Mouse (Mus musculus): ENCODE measurements around the gene Ap5z1. TPM values are rescaled to one million over a fixed set of nuclear protein-coding genes. Genes with fewer than 3 reads are reported as not detected.

Gene Ap5z1
- total and polyA plus RNA-seq, 2 experiments from 2014 or later: 3.9 to 8.2 TPM

DNA sequence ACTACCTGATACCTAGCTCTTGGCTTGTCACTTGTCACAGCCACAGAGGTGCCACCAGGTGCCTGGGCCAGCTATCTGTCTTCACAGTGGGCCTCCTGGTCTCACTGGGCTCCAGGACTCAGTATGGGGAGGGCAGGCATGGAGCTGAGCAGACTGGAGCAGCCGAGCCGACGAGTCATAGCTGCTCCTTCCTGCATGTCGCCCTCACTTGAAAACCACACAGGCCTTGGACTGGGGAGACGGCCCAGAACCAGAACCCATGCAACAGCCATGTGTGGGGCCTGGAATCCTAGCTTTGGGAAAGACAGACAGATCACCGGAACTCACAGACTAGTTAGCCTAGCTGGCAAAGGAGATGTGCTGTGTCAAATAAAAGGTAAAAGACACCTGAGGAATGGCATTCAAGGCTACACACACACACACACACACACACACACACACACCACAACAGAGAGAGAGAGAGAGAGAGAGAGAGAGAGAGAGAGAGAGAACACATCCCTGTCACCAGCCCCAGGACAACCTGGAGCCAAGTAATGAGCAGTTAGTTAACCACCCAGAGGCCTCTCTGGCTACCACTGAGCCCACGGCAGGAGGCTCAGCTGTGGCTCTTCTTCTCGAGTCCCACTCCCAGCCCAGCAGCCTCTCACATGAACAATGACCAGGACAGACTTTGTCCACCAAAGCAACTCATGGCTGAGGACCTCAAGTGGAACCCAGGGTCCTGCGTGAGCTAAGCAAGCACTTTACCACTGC, 26.4 kb downstream of the Ap5z1 start:
- H3K4me1 ChIP-seq (ENCODE audit: control insufficient read depth, insufficient read depth): no peaks in the 10 kb centered on the region
- 67% methylated on average over 9 of the region's 9 CpGs for WGBS
- TF ChIP-seq CTCF (IDR thresholded peaks at IDR 0.05; ENCODE audit: low read depth): no peak
- no peak for TF ChIP-seq EP300 (IDR thresholded peaks at IDR 0.05; ENCODE audit: low read depth)
- H3K4me2 ChIP-seq (ENCODE audit: low read depth, low read length): no peak overlapping the region
- no peaks in the 10 kb centered on the region for H3K36me3 ChIP-seq (replicated peaks; ENCODE audit: control insufficient read depth, insufficient read depth, low read length)
- H3K9me3 ChIP-seq (replicated peaks; ENCODE audit: control insufficient read depth, low read length): no peaks in the 10 kb centered on the region
- H3K27me3 ChIP-seq (ENCODE audit: control insufficient read depth, insufficient read depth, low read length): no peaks in the 10 kb centered on the region
- no peak overlapping the region for H3K27ac ChIP-seq (ENCODE audit: low read depth)
- H3K4me3 ChIP-seq (ENCODE audit: low read depth, low read length): no peak overlapping the region
- H3K9ac ChIP-seq (replicated peaks; ENCODE audit: low read depth, low read length): no peak overlapping the region
- ATAC-seq (ENCODE audit: insufficient read depth, low read depth): no peak
- no peak for DNase-seq (ENCODE audit: low spot score)

GRCm38 (mm10) chr5:142493307-142493706, 29.6 kb downstream of the Ap5z1 start:
- DNase-seq (ENCODE audit: low spot score) (no peak), ATAC-seq (ENCODE audit: insufficient read depth, low read depth) (no peak)
- TF ChIP-seq EP300 (IDR thresholded peaks at IDR 0.05; ENCODE audit: low read depth): no peak
- TF ChIP-seq CTCF (IDR thresholded peaks at IDR 0.05; ENCODE audit: low read depth): no peak
- H3K4me3 ChIP-seq (ENCODE audit: low read depth, low read length): no peak overlapping the region
- H3K27me3 ChIP-seq (ENCODE audit: control insufficient read depth, insufficient read depth, low read length): no peaks in the 10 kb centered on the region
- no peaks in the 10 kb centered on the region for H3K36me3 ChIP-seq (replicated peaks; ENCODE audit: control insufficient read depth, insufficient read depth, low read length)
- H3K4me2 ChIP-seq (ENCODE audit: low read depth, low read length): no peak overlapping the region
- H3K9ac ChIP-seq (replicated peaks; ENCODE audit: low read depth, low read length): no peak overlapping the region
- WGBS: 84% methylated on average over 3 of the region's 3 CpGs
- H3K27ac ChIP-seq (ENCODE audit: low read depth): no peak overlapping the region
- H3K4me1 ChIP-seq (ENCODE audit: control insufficient read depth, insufficient read depth): 0 out of 2 replicates have a peak, but pooled peaks cover 3% of the 10 kb centered on the region
- no peaks in the 10 kb centered on the region for H3K9me3 ChIP-seq (replicated peaks; ENCODE audit: control insufficient read depth, low read length)

- TF ChIP-seq EP300 (IDR thresholded peaks at IDR 0.05; ENCODE audit: low read depth) (no peak), CTCF (IDR thresholded peaks at IDR 0.05; ENCODE audit: low read depth) (no peak)
- no peak overlapping the region for H3K27ac ChIP-seq (ENCODE audit: low read depth)
These were observed 31.8 kb downstream of the Ap5z1 start for GRCm38 (mm10) chr5:142495321-142496096.

DNA sequence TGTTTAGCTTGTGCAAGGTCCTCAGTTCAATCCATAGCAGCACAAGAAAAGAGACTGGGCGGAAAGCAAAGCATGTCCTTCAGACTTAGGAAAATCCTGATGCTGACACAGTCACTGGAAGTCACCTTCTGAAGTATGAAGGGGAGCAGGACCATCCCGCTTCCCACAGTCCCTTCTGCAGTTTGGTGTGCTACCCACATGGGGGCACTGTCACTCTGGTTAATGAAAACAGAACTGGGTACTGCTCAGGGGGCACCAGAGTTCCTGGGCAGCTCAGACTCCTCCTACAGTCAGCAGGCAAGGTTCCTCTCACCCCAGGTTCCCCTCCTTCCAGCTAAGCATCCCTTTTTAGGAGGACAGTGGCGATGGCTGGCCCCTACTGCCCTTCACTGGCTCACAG, 35.2 kb downstream of the Ap5z1 start:
- Histone ChIP-seq H3K4me2 (ENCODE audit: low read depth, low read length) (no peak overlapping the region), H3K27ac (ENCODE audit: low read depth) (no peak overlapping the region), H3K4me3 (ENCODE audit: low read depth, low read length) (no peak overlapping the region), H3K4me1 (ENCODE audit: control insufficient read depth, insufficient read depth) (0 out of 2 replicates have a peak, but pooled peaks cover 3% of the 10 kb centered on the region), H3K9me3 (replicated peaks; ENCODE audit: control insufficient read depth, low read length) (no peaks in the 10 kb centered on the region), H3K9ac (replicated peaks; ENCODE audit: low read depth, low read length) (no peak overlapping the region), H3K27me3 (ENCODE audit: control insufficient read depth, insufficient read depth, low read length) (no peaks in the 10 kb centered on the region), H3K36me3 (replicated peaks; ENCODE audit: control insufficient read depth, insufficient read depth, low read length) (no peaks in the 10 kb centered on the region)
- TF ChIP-seq CTCF (IDR thresholded peaks at IDR 0.05; ENCODE audit: low read depth) (peak; percentile 63), EP300 (IDR thresholded peaks at IDR 0.05; ENCODE audit: low read depth) (no peak)
- DNase-seq (ENCODE audit: low spot score) (peak; percentile 50), ATAC-seq (ENCODE audit: insufficient read depth, low read depth) (0 out of 2 replicates have a peak, but pooled peaks have one; percentile 15)
- 58% methylated on average over 3 of the region's 3 CpGs for WGBS

More at GRCm38 (mm10) chr5:142495321-142496096, 31.8 kb downstream of the Ap5z1 start:
- Histone ChIP-seq H3K4me3 (ENCODE audit: low read depth, low read length) (no peak overlapping the region), H3K4me1 (ENCODE audit: control insufficient read depth, insufficient read depth) (0 out of 2 replicates have a peak, but pooled peaks cover 3% of the 10 kb centered on the region), H3K27me3 (ENCODE audit: control insufficient read depth, insufficient read depth, low read length) (no peaks in the 10 kb centered on the region), H3K9ac (replicated peaks; ENCODE audit: low read depth, low read length) (no peak overlapping the region), H3K4me2 (ENCODE audit: low read depth, low read length) (no peak overlapping the region), H3K36me3 (replicated peaks; ENCODE audit: control insufficient read depth, insufficient read depth, low read length) (no peaks in the 10 kb centered on the region), H3K9me3 (replicated peaks; ENCODE audit: control insufficient read depth, low read length) (no peaks in the 10 kb centered on the region)
- 39% methylated on average over 14 of the region's 14 CpGs for WGBS
- DNase-seq (ENCODE audit: low spot score): no peak
- ATAC-seq (ENCODE audit: insufficient read depth, low read depth): 0 out of 2 replicates have a peak, but pooled peaks have one; percentile 31

- TF ChIP-seq CTCF (IDR thresholded peaks at IDR 0.05; ENCODE audit: low read depth) (no peak), EP300 (IDR thresholded peaks at IDR 0.05; ENCODE audit: low read depth) (no peak)
- Histone ChIP-seq H3K36me3 (replicated peaks; ENCODE audit: control insufficient read depth, insufficient read depth, low read length) (no peaks in the 10 kb centered on the region), H3K4me1 (ENCODE audit: control insufficient read depth, insufficient read depth) (no peaks in the 10 kb centered on the region), H3K27me3 (ENCODE audit: control insufficient read depth, insufficient read depth, low read length) (no peaks in the 10 kb centered on the region), H3K9me3 (replicated peaks; ENCODE audit: control insufficient read depth, low read length) (no peaks in the 10 kb centered on the region), H3K27ac (ENCODE audit: low read depth) (no peak overlapping the region), H3K4me2 (ENCODE audit: low read depth, low read length) (no peak overlapping the region), H3K4me3 (ENCODE audit: low read depth, low read length) (no peak overlapping the region), H3K9ac (replicated peaks; ENCODE audit: low read depth, low read length) (no peak overlapping the region)
- DNase-seq (ENCODE audit: low spot score) (no peak), ATAC-seq (ENCODE audit: insufficient read depth, low read depth) (no peak)
- WGBS: 81% methylated on average over 10 of the region's 10 CpGs
These were observed 37.2 kb downstream of the Ap5z1 start for GRCm38 (mm10) chr5:142500918-142501317.
